Mouse (Mus musculus): ENCODE results near the gene Tspoap1. TPM values are rescaled to one million over a fixed set of nuclear protein-coding genes. Genes with fewer than 3 reads are reported as not detected.

Tspoap1 gene
- total RNA-seq (2023; ENCODE audit: inconsistent age), result 11.4 to 15.4 TPM (median 12.7 TPM) in 4 replicates

DNA sequence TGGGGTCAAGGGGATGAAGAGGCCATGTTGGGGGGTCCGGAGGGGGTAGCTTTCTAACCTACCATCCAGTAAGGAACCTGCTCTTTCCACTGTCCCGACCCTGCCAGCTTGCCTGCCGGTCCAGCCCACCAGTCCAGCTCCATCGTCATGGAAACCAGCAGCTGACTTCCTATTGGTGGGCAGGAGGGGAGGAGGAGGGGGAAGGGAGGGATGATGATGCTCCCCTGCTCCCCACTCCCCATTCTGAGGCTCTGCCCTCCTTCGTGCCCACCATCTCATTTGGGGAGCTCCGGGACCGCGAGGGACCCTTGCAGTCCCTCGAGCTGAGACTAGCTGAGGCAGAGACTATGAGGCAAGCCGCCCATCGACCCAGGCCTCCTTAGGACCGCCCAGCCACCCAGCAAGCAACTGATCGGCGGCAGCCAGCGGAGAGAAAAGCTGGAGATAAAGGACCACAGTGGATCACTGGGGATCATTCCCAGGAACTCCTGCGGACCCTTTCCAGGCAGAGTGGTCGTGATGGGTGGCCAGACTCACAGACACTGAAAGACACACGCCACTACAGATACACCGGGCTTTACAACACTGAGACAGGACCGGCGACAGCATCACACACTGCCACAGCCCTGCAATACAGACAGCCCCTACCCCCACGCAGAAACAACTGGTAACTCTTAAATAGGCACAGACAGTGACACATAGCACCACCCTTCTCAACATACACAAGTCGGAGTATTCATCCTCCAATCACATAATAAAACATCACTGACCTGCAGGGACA is at the start of gene Tspoap1:
TSS of gene Tspoap1 (plus strand) at position 241 of the 781 bp plus-strand sequence.

GRCm38 (mm10) chr11:87737175-87737740 is 23.1 kb upstream of the Tspoap1 start, which contains the start of gene Supt4a:
Gene Supt4a, plus strand, starts transcription at chr11:87737552.

DNA sequence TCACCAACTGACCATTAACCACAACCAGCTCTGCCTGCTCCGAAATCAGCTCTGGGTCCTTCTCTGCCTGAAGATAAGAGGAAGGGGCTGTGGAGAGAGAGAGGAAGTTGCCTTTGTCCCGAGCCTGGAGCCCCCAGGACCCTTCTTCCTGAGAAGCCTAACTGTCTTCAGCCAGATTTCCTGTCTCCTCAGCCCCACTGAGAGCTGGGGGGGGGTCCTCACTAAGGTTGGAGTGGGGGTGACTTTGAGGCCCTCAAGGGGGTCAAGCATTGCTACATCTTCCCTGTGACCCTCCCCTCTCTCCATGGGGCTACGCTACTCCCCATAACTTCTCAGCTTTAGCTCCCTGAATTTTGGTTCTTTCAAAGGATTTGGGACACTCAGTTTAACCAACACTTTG is 33.1 kb downstream of the Tspoap1 start, which contains the start of gene Mpo:
TSS of gene Mpo (plus strand) at position 122 of the 400 bp plus-strand sequence.

DNA sequence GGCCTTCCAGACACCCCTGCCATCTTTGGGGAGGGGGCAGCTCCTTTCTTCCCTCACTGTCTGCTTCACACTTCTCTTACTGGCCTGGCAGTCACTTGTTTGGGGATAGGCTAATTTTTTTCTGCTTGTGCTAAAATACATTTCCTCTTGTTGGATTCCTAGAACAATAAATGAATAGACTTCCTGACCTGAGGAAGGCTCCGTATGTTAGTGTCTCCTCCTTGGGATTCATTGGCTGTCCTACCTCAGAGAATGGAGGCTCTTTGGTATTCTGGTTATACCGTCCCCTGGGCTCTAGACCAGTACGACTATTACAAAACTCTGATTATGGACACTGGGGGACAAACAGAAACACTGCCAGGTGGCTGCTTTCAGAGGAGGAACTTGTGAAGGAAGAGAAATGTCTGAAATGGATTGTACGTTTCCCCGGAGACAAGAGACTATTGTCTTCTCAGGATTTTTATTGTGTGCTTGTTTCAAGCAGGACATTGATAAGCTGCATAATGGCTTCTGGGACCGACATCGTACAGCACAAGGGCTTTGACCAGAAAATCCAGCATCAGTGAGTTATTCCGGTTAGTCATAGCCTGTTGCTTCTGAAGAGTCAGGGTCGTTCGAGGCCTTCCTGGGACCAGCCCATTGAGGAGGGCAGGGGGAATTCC is 68.0 kb downstream of the Tspoap1 start, which contains the start of gene Lpo:
TSS of gene Lpo (minus strand) at position 51 of the 662 bp plus-strand sequence.

Other genes starting within 250 kb of the Tspoap1 start
- gene Gm11492, start 193.9 kb upstream of the Tspoap1 start, total RNA-seq (2023; ENCODE audit: inconsistent age), result not detected in 4 replicates
- gene Sept4, start 191.6 kb upstream of the Tspoap1 start, total RNA-seq (2023; ENCODE audit: inconsistent age), result 1.8 to 2.8 TPM (median 2.2 TPM) in 4 replicates
- gene Mtmr4, start 168.4 kb upstream of the Tspoap1 start, total RNA-seq (2023; ENCODE audit: inconsistent age), result 43.1 to 60.8 TPM (median 51.2 TPM) in 4 replicates
- 0.12 to 0.32 TPM (median 0.27 TPM) in 3 of 4 replicates, not detected in the other for gene Hsf5, start 143.4 kb upstream of the Tspoap1 start, total RNA-seq (2023; ENCODE audit: inconsistent age)
- gene Rnf43, start 97.8 kb upstream of the Tspoap1 start, total RNA-seq (2023; ENCODE audit: inconsistent age), result 4.0 to 5.3 TPM (median 4.6 TPM) in 4 replicates
- 126 to 136 TPM (median 129 TPM) in 4 replicates for gene Supt4a, start 23.0 kb upstream of the Tspoap1 start, total RNA-seq (2023; ENCODE audit: inconsistent age)
- 0.26 to 1.4 TPM (median 0.44 TPM) in 4 replicates for gene Mpo, start 33.0 kb downstream of the Tspoap1 start, total RNA-seq (2023; ENCODE audit: inconsistent age)
- not detected in 4 replicates for gene Lpo, start 67.7 kb downstream of the Tspoap1 start, total RNA-seq (2023; ENCODE audit: inconsistent age)
- 15.7 to 17.9 TPM (median 16.7 TPM) in 4 replicates for gene Mks1, start 92.7 kb downstream of the Tspoap1 start, total RNA-seq (2023; ENCODE audit: inconsistent age)
- gene Epx, start 115.0 kb downstream of the Tspoap1 start, total RNA-seq (2023; ENCODE audit: inconsistent age), result 0.29 TPM in 1 of 4 replicates, not detected in the others
- gene Olfr462, start 131.7 kb downstream of the Tspoap1 start, total RNA-seq (2023; ENCODE audit: inconsistent age), result not detected in 4 replicates
- gene Olfr463, start 136.8 kb downstream of the Tspoap1 start, total RNA-seq (2023; ENCODE audit: inconsistent age), result not detected in 4 replicates
- gene Olfr464, start 160.4 kb downstream of the Tspoap1 start, total RNA-seq (2023; ENCODE audit: inconsistent age), result not detected in 4 replicates
- 11.6 to 12.9 TPM (median 12.7 TPM) in 4 replicates for gene Dynll2, start 227.0 kb downstream of the Tspoap1 start, total RNA-seq (2023; ENCODE audit: inconsistent age)

Data from B cell, adult (primary cell).